Mouse (Mus musculus) monocyte, adult 2 months (primary cell): ENCODE results near the gene Fam122a.

Experiments
- DNase-seq, 2 experiments: peaks; one replicate each; pipeline ENCODE4 v3.0.0; 2022; ENCODE audit warnings: low spot score in 2 of 2, low read depth in 1 of 2

Gene Fam122a

DNA sequence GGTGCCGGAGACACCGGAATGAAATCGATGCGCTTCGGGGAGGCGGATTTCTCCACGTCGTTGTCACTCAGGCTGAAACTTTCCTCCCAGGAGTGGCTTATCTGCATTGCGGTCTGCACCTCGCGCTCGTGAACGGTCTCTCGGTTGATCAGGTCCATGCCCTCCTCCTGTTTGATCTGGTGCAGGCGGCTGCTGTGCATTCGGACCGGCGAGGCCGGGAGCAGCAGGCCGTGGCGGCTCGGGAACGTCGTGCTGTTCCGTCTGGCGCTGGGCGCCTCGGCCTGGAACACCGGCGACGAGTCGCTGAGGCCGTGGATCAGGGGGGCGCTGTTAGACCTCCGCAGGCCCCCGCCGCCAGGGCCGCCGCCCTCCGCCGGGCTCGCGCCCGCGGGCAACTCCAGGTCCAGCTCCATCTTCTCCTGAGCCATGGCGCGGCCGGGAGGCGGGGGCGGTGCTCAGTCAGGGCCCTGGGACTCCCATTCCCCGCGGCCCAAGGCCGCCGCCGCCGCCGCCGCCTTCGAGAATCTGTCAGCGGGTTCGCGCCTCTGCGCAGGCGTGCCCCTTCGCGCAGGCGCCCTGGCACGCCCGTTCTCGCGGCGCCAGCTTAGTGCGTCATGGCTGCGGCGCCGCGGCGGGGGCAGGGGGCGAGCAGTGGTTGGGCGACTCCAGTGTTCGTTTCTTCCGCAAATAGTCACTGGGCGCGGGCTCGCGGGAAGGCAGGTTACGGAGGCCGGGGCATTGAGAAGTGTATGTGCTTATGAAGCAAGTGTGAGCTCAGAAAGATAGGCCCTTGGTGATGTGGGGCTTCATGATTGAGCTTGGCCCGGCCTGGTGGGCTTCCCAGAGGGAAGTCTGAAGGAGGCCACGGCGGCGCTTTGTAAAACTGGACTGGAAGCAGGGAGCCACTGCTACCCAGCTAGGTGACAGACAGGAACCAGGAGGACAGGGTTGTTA is at the start of gene Fam122a:
Fam122a (minus strand) TSS at position 428 of the 954 bp plus-strand sequence.
- DNase-seq = peak; percentile 80 to 92

DNA sequence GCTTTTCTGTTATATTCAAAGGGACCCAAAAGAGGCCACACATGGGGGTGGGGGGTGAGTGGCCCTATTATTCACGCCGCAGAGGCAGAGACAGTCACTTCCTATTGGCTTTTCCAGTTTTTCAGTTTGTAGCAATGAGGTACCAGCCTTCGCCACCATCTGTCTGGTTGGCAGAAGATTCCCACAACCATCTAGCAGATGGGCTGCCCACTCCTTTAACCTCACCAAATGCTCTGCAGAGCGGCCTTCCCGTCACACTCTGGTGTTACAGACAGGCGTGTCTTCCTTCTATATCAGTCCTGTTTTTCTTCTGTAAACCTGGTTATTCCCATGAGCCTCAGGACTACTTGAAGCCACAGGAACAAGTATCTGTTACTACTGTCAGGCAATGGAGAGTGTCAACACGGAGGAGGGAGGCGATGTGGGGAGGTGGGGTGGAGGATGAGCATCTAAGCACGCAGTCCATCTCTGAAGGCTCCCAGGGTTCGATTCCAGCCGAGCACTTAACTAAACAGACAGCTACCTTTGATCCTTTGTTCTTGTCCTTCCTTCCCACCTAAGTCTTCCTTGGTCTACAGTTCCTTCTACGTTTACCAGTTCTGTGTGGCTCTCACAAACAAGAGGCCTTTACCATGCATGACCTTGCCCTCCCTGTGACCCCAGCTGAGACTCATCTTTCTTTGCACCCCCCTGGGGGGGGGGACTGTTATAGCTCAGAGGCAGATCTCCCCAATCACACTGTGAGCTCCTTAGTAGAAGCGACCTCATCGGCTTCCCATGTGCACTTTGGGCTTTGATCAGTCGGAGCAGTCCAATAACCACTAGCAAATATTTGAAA is 46.5 kb upstream of the Fam122a start:
- no peak for DNase-seq

DNA sequence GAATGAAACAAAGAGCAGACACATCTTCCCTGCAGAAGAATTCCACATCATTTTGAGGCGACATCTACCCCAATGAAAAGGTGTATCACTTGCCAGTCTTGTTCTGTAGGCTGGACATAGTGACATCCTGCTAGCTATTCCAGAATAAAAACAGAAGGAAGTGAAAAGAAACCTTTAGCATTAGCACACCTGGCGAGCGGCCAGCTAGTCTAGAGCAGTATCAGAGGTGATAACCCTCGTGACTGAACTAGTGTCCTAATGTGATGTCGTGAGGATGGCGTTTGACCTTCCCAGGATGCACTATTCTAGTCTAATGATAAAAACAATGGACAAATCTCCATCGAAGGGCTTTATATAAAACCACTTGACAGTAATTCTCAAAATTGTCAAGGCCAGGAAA is 44.8 kb upstream of the Fam122a start:
- DNase-seq = no peak

DNA sequence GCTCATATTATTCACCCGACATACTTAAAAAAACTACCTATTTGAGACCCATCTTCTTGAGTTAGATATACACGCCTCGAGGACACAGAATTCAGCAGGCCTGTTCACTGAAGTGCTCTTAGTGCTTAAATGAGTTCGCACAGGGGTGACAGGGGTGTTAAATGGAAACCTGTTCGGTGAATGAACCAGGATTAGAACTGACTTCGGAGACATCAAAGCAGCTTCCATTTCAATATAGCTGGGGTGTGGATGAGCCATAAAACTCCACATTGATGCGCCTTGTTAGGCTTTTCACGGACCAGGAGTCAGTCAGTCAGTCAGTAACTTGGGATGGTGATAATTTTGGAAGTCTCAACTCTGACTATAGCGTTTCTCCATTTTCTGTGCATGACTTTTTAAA is 44.0 kb upstream of the Fam122a start:
- DNase-seq = no peak

DNA sequence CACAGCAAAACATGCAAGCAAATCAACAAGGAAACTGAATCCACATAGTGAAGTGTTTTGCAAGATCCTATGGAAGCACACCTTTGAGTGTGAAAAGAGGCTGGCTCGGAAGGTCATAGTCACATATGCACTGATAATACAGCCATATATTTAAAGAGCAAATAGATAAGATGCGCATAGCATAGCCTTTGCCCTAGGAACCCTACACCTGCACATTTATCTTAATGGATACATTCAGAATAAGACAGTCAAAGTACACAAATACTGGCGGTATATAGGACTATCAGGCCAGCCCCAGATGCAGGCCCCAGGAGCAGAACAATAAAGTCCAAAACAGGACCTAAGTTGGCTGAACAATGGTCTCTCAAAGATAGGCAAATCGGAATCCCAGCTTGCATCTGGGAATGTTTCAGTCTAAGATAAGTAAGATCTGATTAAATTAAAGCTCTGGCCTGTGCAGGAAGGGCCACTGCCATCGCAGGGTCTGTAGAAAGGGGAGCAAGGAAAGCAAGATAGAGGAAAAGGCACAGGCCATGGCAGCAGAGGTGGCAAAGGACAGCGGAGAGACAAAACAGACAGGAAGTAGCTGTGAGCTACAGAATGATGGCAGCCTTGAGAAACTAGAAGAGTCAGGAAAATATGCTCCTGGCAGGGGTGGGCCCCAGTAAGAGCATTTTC is 42.7 kb upstream of the Fam122a start:
- DNase-seq = no peak

DNA sequence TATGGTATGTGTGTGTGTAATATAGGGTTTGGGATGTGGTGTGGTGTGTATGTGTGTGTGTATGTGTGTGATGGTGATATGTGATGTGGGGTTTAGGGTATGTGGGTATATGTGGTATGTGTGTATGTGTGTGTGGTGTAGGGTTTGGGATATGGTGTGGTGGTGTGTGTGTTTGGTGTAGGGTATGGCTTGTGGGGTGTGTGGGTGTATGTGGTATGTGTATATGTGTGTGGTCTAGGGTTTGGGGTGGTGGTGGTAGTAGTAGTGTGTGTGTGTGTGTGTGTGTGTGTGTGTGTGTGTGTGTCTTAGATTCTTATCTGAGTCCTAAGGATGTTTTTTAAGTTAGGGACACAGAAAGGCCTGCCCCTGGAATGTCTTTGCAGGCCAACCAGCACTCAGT is 41.2 kb upstream of the Fam122a start:
- DNase-seq = no peak

DNA sequence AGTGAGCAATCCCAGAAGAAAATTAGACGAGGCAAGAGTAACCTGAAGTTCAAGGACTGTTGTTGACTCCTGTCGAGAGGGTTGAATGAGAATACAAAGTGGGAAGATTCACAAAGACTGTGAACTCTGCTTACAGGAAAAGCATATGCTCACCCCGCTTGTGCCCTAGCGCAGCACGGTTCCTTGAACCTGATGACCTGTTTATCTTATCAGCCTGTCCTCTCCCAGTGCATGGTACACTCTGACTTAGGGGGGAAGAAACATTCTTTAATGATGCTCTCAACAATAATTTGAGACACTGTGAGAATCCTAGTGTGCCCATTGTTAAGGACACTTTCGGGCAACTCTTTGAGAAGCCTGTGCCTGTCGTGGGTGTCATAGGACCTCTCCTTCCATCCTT is 39.9 kb upstream of the Fam122a start:
- no peak for DNase-seq

DNA sequence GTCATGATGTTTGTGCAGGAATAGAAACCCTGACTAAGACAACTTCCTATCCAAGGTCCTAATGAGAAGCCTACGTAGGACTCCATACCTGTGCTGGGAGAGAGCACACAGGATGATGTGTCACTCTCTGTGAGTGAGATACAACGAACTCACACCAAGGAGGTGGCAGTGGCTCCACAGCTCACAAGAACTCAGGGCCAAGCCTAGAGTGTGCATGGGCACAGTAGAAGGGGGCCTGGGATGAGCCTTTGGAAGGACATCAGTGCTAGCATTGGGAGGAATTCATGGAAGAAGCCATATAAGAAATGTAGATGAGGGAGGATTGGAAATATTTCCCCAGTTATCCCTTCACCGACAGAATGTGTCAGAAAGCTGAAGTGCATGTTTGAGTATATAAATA is 38.8 kb upstream of the Fam122a start:
- DNase-seq = no peak

DNA sequence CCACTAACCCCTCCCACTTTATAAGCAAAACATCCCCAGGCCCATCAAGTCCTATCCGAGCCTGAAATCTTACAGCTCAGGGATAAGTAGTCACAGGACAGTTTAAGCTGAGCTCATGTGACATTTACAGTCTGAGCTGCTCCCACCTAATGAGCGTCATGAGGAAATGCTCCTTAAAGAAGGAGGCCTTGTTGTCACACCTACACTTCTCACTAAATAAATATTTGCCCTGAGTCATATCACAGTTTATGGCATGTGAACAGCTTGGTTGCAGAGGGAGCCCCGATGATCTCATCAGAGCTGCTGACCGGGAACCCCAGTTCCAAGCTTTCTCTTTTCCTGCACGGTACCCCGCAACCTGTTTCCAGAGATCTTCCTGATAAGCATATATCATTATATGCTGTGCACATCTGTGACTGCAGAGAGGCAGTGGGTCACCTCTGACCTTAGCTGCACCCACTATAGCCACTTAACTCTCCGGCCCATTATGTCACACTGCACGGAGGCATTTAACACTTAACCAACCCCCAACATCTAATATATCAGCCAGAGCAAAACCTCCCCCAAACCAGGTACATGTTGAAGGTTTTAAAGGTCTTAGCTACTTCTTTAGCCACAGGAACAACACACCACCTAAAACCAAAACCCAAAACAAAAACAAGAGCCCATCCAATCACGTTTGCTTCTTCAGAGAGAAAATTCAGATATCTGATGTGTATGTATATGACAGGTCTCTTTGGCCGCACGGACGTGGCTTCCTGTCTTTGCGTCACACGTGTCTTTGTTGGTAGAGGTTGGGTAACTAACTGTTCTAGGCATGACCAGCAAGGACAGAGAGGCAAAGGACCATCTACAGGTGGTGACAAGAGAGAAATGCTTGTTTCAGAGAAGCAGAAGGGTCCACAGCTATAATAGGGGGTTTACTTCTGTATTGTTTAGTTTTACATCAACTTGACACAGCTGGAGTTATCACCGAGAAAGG is 37.8 kb upstream of the Fam122a start:
- no peak for DNase-seq

DNA sequence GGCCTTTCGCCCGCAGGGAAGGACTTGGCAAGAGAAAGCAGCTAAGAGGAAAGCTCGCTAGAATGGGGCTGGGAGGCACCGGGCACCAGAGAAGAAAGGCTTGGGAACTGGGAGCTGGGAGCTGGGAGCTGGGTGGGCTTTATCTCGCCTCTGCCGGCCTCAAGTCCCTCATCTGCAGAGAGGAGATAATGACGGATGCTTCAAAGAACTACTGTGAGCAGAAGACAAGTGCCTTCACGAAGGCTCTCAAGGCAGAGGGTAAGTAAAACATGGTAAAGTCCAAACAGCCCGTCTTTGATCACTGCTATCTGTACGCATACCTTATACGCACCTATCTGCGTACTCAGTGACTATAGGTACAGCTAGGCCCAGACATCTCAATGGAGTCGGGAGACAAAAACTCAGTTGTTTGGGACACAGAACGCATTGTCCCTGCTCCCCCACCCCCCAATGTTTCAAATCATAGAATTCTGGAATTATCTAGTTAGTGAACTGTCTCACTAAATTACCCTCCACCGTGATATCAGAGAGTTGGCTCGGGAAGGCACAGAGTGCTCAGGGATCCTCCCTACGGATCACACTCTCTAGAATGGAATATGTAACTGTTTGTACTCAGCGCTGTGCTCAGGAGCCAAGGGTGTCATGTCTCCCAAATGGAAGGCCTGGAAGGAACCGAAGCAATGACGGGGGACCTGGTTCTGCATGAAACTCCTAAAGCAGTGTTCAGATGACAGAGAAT is 36.1 kb upstream of the Fam122a start:
- no peak for DNase-seq

DNA sequence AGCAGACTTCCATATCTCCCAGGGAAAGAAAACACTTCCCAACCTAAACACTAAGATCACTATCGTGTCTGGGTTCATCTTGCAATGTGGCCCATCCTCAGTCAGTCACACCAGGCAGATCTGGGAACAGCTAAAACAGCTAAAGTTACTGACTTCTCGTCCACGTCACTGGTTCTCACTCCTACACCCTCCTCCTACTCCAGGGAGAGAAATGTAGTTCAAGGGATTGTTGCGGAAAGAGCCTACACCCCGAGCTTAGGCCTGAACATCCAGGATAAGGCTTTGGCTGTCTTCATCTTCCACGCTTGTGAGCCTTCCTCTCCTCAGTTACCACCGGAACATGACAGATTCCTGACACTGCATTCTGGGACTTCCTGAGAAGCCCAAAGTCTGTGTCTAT is 34.8 kb upstream of the Fam122a start:
- DNase-seq = no peak

DNA sequence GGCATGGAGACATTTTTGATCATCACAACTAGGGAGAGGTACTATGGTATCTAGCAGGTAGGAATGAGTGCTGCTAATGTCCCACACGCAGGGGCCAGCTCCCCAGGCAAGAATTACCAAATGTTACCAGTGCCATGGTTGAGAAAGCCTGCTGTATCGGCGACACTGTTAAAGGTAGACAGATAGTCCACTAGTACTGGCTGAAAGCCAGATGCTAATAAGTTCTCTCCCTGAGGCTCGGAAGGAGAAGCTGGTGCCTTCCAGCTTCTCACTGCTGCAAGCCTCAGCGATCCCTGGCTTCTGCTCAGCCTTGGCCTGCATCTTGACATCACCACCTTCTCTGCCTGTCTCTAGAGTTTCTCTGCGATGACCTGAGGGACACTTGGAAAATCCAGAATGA is 32.2 kb upstream of the Fam122a start:
- no peak for DNase-seq

DNA sequence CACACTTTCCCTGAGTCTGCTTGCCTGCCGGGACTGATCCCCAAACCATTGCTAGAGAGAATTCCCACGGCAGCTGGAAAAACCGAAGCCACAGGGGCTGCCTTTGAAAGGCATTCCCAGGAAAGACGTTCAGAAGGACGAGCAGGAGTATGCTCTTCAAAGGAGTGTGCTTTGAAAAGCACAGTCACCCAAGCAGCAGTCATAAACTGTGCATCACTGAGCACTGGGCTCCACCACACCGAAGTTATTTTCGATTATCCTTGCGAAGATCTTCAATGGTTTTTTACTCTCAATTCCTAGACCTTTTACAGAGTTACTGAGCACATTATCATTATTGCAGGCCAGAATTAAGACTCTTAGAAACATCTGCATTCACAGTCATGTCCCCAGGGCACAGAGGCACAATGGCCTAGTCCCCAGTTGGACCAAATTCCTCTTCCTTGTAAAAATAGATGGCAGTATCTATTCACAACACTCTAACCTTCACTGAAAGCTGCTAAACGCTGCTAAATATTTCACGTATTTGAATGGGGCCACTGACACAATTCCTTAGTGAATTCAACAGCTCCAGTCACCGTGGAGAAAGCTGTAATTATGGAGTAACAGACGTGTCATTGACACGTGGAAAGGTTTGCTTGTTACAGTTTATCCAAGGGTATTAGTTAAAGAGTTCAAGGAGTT is 31.1 kb upstream of the Fam122a start:
- no peak for DNase-seq

DNA sequence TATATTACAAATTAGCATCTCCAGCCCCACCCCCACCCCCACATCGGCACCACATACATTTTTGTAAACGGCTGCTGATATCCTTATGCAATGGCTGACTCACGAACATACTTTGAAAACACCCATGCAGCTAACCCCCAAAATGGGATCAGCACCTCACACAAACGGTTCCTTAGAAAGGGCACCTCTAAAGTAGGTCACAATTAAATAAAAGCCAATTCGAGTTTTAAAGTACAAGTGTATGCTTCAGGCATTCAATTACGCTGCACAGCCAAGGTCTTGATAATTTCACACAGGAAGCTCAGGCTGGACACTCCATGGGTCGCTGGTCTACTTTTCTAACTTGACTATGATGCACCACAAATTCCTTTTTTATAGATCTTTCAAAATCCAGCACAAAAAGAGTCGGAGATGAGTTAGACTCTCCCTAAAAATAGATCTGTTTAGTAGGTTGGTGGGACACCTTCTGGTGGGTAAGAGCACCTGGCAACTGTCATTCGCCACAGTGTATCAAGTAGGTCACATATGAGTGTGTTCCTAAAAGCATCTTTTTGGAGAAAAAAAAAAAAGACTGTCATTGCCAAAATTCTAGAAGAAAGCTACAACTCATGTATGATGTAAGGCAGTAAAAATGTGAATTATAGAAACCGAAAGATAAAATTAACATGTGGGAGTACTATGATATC is 25.7 kb upstream of the Fam122a start:
- no peak for DNase-seq

DNA sequence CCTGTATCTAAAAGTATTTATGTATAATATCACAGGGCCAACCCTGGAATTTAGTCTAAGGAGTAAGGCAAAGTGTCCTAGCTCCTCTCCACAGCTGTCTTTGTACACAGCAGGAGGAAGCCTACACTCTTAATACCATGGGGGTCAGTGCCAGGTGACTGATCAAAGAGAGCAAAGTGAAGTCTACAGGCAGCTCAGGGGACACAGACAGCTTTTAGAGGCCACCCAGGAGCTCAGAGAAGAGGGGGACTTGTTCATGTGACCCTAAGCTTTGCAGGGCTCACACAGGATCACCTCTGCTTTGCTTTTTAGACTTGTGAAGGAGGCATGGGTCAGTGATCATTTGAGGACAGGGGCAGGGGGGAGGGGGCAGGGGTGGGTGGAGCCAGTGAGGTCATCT is 24.4 kb upstream of the Fam122a start:
- no peak for DNase-seq

DNA sequence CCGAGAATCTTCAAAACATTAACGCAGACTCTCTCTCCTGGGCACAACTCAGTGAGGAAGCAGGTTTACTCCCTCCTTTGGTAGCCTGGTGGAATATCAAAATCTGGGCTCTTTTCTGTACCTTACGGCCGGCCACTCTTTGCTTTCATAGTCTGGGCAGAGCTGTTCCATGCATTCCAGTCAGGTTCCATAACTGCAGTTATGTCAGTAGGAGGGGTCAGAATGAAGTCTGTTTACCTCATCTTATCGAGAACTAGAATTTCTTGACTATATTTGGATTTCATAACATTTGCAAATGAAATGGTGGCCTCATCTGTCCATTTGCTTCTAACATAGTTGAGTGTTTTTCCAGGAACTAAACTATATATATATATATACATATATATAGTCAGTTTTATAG is 23.3 kb upstream of the Fam122a start:
- DNase-seq = no peak

DNA sequence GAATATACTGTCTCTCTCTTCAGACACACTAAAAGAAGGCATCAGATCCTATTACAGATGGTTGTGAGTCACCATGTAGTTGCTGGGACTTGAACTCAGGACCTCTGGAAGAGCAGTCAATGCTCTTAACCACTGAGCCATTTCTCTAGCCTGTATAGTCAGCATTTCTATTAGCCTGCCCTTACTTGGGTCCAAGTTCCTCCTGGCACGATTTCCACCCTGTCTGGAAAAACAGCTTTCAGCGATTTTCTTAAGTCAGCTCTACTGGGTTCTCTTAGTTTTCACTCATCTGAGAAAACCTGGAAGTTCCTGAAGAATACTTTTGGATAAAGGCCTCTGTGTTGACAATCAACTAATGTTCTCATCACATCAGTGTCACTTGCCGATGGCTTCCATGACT is 22.1 kb upstream of the Fam122a start:
- no peak for DNase-seq

DNA sequence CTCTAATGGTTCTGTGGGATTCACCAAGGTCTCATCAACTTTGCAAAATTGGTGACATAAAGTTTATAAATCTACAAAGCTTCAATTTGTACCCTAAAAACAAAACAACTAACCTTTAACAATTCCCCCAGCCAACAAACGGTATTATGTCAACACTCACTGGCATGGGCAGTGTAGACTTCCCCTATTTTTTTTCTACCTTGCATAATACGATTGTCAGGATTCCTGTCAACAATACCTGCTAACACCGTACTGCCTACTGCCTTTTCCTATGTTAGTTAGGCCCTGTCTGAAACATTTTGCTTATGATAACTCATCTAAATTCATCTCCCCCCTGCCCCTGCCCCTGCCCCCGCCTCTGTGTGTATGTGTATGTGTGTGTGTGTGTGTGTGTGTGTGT is 16.7 kb upstream of the Fam122a start:
- no peak for DNase-seq

DNA sequence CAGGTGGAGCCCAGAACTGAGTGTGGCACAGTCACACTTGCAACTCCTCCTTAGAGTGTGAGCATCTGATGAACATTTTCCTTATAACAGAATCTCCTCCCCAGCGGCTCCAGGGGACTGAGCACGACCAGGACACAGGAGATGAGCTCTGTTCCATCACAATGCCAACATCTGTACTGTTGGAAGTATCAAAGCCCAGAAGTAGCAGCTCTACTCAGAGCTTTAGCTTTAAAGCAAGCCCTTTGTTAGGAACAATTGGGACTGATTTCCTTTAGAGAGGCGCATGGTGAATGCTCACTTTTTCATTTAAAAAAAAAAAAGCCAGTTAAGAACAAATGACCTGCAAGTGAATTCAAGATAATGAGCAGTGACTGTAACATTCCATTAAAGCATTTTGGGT is 14.7 kb upstream of the Fam122a start:
- no peak for DNase-seq
